Mouse (Mus musculus): ENCODE data around the gene Gm20388. TPM values are rescaled to one million over a fixed set of nuclear protein-coding genes. Genes with fewer than 3 reads are reported as not detected.

The Gm20388 gene
- total RNA-seq (2021): 1 to 10 TPM; 4.4 to 7.8 TPM
- long read RNA-seq, experiment 1, partial matches to known transcripts: 1 of 200 reads
- long read RNA-seq, experiment 1, other reads (novel, unspliced or antisense): 199 of 200 reads
- long read RNA-seq, experiment 2, partial matches to known transcripts: 14 of 122 reads
- long read RNA-seq, experiment 2, other reads (novel, unspliced or antisense): 108 of 122 reads

DNA sequence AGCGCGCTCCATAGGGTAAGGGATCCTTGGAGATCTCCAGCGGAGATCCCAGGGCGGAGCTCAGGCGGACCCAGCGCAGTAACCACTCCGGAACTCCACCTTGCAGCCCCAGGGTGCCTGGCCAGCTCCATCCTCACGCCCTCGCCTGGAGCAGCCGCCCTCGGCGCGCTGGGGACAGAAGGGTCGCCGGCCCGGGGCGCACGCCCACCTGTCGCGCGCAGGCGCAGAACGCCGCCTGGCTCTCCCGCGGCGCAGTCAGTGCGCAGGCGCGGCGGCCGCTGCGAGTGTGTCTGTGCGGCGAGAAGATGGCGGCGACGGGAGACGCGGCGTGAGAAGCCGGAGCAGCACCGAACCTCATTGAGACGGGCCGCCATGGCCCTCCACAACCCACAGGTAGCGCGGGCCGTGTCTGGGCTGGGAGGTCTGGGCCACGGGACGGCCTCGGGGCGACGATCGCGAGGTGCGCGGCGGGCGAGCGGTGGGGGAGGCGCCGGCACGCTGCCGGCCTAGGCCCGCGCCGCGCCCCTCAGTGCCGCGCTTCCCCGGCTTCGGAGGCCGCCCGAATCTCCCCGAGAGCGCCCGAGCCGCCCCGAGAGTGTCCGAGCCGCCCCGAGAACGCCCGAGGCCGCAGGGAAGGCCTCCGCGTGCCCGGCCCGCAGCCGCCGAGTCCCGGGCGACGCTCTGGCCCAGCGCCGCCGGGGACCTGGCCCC is at the start of gene Gm20388:
Gm20388 (plus strand) TSS at position 295 of the 711 bp plus-strand sequence.
- peak; percentile 86 to 93 for DNase-seq (ENCODE audit: low spot score in 2 of 2)

DNA sequence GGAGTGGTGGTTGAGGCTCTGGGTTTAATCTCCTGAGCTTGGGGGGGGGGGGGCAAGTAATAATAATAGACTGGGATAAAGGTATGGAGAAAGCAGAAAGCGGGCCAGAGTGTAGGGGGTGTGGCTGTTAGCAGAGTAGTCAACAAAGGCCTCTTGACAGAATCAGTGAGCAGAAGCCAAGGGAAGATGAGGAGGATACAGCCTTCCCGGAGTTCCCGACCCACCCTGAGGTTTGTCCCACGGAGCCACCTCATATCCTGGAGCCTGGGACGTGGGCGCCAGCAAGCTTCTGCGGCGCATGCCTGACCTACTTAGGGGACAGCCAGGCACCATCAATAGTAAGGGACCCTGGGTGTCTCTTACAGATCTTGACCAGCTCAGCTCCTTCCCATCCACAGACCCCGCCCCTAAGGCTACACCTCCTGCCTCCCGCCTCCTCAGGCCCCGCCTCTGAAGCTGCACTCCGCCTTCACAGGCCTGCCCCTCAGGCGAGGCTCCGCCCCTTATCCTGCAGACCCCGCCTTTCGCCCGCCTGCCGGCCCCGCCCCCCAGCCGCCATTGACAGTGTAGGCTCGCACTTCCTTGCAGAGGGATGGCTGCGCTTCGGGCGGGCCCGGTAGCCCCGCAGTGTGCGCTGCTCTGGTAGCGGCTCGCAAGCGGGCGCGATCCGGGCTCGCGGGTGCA is 48.8 kb upstream of the Gm20388 start, which contains the start of gene Klhl36:
Klhl36 (plus strand) TSS at position 561 of the 684 bp plus-strand sequence.
- DNase-seq (ENCODE audit: low spot score in 2 of 2): peak; percentile 95 to 96

DNA sequence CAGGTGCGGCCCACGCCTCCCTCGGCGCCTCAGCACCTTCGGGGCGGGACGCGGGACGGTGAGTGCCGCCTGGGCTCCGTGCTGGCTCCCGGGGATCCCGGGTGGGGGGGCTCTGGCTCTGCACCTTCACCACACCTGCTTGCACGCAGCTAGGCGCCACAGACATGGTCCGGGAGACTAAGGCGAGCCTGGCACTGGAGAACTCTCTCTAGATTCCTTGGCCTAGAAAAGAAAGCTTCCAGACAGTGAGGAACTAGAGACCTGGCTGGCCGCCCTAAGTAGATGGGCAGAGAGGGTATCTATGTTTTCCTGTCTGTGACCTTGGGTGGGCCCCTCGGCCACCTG is 48.3 kb upstream of the Gm20388 start:
- peak in 1 of 2 experiments; percentile 7 for DNase-seq (ENCODE audit: low spot score in 2 of 2)

DNA sequence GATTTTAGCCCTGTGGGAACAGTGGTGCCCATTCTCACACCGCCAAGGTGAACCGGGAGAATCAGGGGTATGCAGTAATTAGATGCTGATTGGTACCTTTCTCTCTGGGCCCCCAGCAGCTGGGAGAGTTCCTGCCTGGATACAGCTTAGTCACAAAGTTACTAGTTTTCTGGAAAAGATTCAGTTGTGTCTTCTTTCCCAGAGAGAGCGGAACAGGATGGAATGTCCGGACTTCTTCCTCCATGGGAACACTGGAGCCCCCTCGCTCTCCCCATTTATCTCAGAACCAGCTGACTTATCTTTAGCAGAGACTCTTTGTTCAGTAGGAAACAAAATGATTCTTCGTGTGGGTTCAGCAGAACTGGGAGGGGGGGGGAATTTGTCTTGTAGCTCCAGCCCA is 47.9 kb upstream of the Gm20388 start:
- no peak for DNase-seq (ENCODE audit: low spot score in 2 of 2)

DNA sequence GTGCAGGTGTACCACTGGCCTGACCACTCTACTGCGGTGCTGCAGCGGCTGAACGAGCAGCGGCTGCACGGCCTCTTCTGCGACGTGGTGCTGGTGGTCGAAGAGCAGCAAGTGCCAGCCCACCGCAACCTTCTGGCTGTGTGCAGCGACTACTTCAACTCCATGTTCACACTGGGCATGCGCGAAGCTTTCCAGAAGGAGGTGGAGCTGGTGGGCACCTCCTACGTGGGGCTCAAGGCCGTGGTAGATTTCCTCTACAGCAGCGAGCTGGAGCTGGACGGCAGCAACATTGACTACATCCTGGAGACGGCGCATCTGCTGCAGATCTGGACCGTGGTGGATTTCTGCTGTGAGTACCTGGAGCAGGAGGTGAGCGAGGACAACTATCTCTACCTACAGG is 41.0 kb upstream of the Gm20388 start:
- no peak for DNase-seq (ENCODE audit: low spot score in 2 of 2)

DNA sequence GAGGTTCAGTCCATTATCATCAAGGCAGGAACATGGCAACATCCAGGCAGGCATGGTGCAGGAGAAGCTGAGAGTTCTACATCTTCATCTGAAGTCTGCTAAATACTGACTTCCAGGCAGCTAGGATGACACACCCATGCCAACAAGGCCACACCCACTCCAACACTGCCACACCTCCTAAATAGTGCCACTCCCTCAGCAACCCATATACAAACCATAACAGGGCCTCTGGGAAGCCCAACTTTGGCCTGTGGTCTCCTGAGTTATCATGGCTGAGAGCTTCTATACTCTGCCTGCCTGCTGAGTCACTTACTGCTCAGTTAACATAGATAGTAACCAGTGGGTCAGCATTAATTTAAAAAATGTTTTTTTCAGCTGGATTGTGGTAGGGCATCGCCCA is 37.5 kb upstream of the Gm20388 start:
- no peak for DNase-seq (ENCODE audit: low spot score in 2 of 2)

DNA sequence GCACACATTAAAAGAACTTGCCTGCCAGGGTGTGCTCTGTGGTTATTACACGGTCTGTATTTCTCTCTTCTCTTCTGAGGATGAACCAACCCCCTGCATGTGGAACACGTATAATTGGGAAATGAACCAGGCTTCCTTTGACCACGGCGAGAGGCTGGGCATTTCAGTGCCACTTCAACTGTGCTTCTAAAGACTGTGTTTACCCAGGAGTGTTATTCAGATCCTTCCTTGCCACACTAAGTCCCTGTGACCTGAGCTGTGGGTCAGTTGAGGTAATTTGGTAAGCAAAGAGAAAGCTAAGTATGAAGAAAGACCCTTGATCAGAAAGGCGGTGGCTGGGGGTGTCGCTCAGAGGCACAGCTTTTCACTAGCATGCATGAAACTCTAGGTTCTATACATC is 29.3 kb upstream of the Gm20388 start:
- DNase-seq (ENCODE audit: low spot score in 2 of 2): no peak

DNA sequence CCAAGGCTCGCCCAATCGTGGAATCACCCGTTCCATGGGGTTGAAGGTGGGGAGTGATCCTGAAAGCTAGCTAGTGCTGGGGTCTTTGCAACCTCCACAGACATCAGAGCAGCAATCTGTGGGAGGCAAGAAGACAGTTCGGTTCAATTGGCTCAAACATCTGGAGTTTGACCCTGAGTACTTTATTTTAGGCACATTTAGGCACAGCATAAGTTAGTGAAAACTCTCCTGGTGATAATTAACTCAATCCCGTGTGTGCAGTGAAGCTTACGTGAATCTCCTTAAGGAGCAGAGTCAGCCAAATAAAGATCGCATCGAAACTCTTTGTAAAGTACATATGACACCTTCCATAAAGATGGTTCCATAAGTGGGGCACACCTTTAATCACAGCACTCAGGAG is 28.7 kb upstream of the Gm20388 start:
- no peak for DNase-seq (ENCODE audit: low spot score in 2 of 2)

DNA sequence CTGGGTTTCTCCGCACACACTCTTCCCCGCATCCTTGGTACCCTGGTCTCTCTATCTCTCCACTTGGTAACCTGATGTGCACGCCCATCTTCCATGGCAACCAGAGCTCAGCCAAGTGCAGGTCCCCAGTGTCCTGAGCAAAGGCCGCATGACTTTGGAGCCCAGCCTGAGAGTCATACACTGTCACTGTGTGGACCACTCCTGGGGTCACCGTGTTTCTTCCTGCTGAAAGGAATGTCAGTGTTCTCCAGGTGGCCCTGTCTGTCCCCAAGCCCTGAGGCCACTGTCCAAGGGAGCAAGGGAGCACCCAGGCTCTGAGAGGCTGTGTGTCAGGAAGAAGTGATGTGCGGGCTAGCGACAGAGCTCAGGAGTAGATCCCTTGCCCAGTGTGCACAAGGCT is 27.4 kb upstream of the Gm20388 start:
- no peak for DNase-seq (ENCODE audit: low spot score in 2 of 2)

DNA sequence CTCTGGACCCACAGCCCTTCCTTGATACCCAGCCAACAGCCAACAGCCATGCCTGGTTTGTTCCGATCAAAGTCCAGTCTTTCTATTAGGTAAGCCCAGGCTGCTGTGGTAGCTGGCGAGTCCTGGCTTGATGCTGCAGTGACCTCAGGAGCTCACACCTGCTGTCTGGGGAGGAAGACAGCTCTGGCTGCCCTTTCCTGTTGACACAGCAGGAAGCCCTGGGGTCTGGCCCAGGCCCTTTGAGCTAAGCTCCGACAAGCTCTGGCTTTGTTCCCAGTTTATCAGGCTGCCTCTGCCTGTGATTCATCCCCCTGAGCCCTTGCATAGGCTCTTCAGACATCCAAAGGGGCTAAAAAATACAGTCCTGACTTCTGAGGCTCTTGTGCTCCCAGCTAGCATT is 25.0 kb upstream of the Gm20388 start:
- no peak for DNase-seq (ENCODE audit: low spot score in 2 of 2)

DNA sequence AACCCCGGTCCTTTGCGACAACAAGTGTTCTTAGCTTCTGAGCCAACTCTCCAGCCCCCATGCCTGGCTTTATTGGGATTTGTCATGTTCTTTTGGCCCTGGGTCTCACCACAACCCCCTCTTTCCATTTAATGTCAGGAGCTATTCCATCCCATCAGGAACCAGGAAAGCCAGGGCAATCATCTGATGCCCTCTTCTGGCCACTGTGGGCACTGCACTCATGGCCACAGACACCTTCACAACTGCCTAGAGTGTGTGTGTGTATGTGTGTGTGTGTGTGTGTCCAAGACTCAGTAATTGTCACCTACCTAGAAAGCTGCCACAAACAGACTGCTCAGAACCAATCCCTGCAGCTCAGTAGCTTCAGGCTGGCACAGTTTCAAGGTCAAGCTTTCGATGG is 23.5 kb upstream of the Gm20388 start:
- peak in 1 of 2 experiments; percentile 18 for DNase-seq (ENCODE audit: low spot score in 2 of 2)

DNA sequence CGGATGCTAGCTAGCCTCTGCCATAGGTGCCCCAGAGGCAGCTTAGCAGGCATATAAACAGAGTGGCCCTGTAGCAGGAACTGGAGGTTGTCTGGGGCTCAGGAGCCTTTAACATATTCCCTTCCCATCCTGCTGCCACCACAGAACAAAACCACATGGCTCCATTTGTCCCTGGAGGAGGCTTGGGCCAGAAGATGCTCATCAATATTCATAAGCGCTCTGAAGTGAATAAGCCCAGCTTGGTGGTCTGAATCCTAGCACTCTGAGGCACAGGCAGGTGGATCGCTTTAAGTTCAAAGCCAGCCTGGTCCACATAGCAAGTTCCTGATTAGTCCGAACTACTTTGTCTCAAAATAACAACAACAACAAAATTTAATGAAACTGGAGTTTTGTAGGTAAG is 22.6 kb upstream of the Gm20388 start:
- no peak for DNase-seq (ENCODE audit: low spot score in 2 of 2)

DNA sequence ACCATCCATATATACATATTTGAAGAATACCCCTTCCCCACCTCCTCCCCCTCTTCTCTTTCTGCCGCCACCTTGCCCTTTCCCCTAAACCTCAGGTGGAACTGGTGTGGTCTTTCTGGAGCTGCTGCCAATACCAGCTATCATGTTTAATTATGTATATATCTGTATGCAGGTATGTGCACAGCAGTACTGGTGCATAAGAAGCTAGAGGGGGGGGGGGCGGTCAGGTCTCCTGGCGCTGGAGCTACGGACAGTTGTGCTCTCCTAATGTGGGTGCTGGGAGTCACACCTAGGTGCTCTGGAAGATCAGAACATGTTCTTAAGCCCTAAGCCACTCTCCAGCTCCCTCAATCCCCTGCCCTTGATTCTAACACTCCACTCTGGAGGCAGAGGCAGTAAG is 13.6 kb upstream of the Gm20388 start:
- no peak for DNase-seq (ENCODE audit: low spot score in 2 of 2)

DNA sequence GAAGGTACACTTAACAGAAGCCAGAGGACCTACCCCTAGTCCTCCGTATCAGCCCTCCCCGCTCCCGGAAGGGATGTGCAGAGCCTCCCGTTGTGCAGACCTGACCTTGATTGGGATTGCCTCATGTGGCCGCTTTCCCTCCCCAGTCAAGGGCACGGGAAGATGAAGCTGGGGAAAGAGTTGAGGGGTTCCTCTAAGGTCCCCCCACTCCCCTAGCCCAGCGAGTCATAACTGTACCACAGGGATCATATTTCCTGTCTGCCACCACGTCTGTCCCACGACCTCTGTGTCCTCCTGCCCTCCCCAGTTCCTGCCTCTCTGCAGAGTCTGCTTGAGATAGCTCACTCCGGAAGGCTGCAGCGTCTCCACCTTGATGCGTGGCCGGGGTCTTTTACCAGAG is 12.7 kb upstream of the Gm20388 start:
- DNase-seq (ENCODE audit: low spot score in 2 of 2): no peak

DNA sequence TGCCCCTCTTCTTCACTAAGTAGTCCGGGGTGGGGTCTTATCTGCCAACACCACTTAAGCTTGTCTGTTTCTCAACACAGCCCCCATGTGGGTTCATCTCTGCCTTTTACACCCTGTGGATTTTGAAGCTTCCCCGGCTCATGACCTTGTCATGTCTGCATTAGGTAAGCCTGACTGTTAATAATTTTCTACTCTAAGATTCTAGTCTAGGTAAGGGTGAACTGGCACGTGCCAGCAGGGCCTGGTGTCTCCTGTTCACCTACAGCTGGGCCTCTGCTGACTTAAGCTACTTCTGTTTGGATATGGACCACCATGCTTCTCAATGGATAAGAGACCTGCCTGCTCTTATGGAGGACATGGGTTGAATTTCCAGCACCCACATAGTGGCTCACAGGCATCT is 9.3 kb upstream of the Gm20388 start:
- DNase-seq (ENCODE audit: low spot score in 2 of 2): no peak

DNA sequence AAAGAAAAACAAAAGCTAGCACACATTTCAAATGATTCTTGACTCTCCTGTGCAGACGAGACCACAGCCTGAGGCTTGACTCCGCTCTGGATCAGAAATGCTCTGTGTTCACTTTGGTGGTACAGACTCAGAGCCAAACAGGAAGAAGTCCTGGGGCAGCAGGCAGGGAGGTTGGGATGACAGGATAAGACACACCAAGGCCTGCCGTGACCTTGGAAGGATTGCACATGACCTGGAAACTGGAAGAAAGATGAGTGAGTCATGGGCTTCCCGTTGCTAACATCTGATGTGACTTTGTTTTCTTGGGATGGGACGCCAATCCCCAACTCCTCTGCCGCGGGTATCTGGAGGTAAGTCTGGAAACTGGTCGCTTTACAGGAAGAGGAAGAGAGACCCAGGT is 8.7 kb upstream of the Gm20388 start:
- DNase-seq (ENCODE audit: low spot score in 2 of 2): no peak

DNA sequence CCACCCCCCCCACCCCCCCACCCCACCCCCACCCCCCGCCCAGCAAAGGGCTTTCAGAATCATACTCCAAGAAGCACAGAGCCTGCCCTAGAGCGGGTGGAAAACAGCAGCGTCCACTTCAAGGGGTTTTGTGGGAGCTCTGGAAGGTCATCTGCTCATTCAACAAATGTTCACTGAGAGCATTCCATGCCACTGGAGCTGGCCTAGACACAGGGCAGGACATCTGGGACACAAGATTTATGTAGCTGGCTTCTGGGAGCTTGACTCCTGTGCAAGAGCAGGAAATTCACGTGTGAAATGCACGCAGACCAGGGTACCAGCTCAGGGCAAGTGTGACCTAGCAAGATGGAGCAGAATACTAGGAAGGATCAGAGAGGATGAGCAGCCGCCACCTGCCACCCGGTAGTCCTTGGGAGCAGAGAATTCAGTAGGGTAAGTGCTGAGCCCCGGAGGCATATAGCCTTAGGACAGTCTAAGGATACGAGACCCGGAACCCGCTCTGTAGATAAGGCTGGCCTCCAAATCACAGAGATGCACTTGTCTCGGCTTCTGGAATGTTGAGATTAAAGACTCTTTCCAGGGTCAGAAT is 6.2 kb upstream of the Gm20388 start:
- no peak for DNase-seq (ENCODE audit: low spot score in 2 of 2)

DNA sequence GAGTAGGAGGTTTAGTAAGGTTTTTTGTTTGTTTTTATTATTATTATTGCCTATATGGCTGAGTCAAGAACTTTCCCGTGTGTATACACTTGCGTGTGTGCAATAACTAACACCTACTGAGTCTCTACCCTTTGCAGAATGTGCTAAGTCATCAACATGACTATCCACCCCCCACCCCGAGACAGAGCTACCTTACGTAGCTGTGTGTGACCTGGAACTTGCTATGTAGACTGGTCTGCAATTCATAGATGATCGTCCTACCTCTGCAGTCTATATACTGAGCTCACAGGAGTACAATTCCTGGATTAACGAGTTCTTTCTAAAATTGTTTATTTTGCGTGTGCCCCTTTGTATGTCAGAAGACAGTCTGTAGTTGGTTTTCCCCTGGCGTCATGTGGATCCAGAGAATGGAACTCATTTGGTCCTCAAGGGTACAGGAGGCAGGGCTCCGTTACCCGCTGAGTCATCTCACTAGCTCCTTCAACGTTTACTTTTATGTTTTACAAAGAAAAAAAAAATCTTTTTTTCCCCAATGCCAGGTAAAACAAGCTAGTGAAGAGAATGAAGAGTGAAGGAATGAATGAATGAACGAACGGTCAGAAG is 596 bp upstream of the Gm20388 start, which contains the start of gene Usp10:
Usp10 (plus strand) TSS at position 417 of the 603 bp plus-strand sequence.
- DNase-seq (ENCODE audit: low spot score in 2 of 2): peak in 1 of 2 experiments; percentile 22

DNA sequence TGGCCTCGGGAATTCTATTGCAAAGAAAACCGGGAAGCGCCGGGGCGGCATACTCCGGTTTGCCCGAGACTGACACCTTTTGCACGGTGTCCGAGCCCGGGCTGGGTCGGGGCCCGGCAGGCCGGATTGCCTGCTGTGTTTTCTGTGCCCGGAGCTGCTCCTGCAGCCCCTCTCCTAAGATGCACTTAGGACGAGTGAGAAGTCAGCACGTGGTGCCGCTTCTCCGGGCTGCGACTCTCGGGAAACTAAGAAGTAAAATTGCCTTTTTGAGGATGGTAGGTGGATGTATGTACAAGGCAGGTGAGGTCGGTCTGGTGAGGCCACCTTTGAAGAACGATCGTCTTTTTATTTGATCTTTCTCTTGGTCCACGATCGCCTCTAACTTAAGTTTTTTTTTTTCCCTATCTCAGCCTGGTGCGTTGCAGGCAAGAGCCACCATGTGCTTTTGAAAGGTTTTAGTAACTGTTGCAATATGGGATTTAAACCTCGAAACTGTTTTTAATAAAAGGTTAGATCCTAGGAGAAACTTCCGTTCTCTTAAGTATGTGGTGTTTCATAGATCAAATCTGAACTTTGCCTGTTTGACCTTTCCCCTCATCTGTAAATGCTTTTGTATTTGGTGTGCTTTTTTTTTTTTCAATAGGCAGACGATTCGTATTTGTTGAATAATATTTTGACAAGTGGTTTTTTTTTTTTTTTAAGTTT is 769 bp downstream of the Gm20388 start:
- no peak for DNase-seq (ENCODE audit: low spot score in 2 of 2)

DNA sequence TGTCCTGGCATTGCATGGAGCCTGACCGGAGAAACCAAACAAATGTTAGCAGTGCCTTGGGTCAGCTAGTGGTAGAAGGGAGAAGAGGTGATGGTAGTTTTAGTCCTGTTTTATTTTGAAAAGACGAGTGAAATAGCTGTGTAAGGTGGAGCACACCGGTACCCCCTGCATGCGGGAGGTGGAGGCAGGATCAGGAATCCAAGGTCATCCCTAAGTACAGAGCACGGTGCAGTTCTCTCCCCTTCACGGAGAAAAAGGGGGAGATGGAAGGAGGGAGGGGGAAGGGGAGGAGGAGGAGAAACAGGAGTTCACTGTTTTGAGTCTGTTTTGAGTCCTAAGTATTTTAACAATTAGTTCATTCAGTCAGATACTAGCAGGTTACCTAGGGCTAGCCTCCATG is 2.0 kb downstream of the Gm20388 start:
- DNase-seq (ENCODE audit: low spot score in 2 of 2): no peak

DNA sequence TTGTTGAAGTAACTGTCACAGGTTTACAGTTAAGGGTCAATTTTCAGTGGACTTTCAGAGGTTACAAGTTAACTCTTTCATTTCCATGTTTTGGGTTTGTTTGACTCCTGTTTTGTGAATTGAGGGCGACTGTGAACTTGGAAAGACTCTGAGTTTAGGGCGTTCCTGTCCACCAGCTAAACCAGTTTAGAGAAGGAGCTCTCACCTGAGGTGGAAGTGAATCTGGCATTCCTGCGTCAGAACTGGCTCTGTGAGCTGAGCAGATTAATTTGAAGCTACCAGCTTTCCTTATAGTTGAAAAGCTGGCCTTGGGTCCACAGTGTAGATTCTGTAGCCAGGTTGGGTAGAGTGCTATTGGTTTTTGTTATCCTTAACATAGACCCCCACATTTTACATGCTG is 2.5 kb downstream of the Gm20388 start:
- no peak for DNase-seq (ENCODE audit: low spot score in 2 of 2)
